Comparison of ENCODE assay signal across 14 mouse cellular contexts in genomic region chr6:125538469-125538868, GRCm38 (mm10).
"Had no signal": no experiment of that assay in that cellular context is flagged by ENCODE, and none has a peak within 500 bp of the region (broad histone marks: within the 10 kb centered on the region; RNA-seq: fewer than 3 reads in every experiment).

No protein-coding gene starts in this region.

- H3K4me3 ChIP-seq: layer of hippocampus, adult 2 months; limb, embryonic 13.5 days; liver, embryonic 13.5 days; midbrain, embryonic 13.5 days; neural tube, embryonic 15.5 days had no signal

- H3K36me3 ChIP-seq: limb, embryonic 13.5 days; liver, embryonic 13.5 days; midbrain, embryonic 13.5 days; neural tube, embryonic 15.5 days had no signal

- H3K9me3 ChIP-seq: limb, embryonic 13.5 days; liver, embryonic 13.5 days; midbrain, embryonic 13.5 days; neural tube, embryonic 15.5 days had no signal

- ATAC-seq: intestine, postnatal 0 days; midbrain, embryonic 13.5 days had no signal

- H3K4me2 ChIP-seq: limb, embryonic 13.5 days; liver, embryonic 13.5 days; midbrain, embryonic 13.5 days; neural tube, embryonic 15.5 days had no signal

- H3K4me1 ChIP-seq: midbrain, embryonic 13.5 days; neural tube, embryonic 15.5 days had no signal

- H3K9ac ChIP-seq: limb, embryonic 13.5 days; liver, embryonic 13.5 days; midbrain, embryonic 13.5 days; neural tube, embryonic 15.5 days had no signal

- DNase-seq: kidney, adult 8-10 months; kidney, postnatal 36 days; left cerebral cortex, postnatal 4 days; liver, embryonic 13.5 days; lung, adult 18-20 months; lung, postnatal 4 days; thymus, adult 18-20 months; thymus, postnatal 14 days had no signal

- H3K27ac ChIP-seq: kidney, postnatal 0 days; layer of hippocampus, adult 2 months; limb, embryonic 13.5 days; liver, embryonic 13.5 days; midbrain, embryonic 13.5 days; neural tube, embryonic 15.5 days had no signal

- H3K27me3 ChIP-seq: limb, embryonic 13.5 days; liver, embryonic 13.5 days; midbrain, embryonic 13.5 days; neural tube, embryonic 15.5 days had no signal
